Mouse (Mus musculus) stomach, embryonic 14.5 days (tissue): ENCODE measurements around the gene Plod1. TPM values are rescaled to one million over a fixed set of nuclear protein-coding genes. Genes with fewer than 3 reads are reported as not detected.
A peak's percentile ranks its signal among the peaks of the same experiment; 100 is the strongest.

Source experiments
- ATAC-seq: fragments of 200-750 bp; cut with Nextera tagmentation; 2 replicates; pipeline ENCODE4 v1.8.0; 2017; ENCODE audit warnings: low read depth, moderate TSS enrichment; ENCODE audit not compliant: insufficient number of reproducible peaks, insufficient read depth, low FRiP score
- H3K27ac ChIP-seq: fragments of 300-500 bp; sonication (generic); 2 replicates; pipeline ENCODE4 v1.5.1; 2014; ENCODE audit warnings: mild to moderate bottlenecking, low read length, moderate library complexity, mixed read lengths
- H3K27me3 ChIP-seq: fragments of 300-500 bp; sonication (generic); 2 replicates; pipeline ENCODE4 v1.6.1; 2014; ENCODE audit warnings: low read length, control low read depth, mixed read lengths; ENCODE audit not compliant: control insufficient read depth, insufficient read depth
- H3K36me3 ChIP-seq: fragments of 300-500 bp; sonication (generic); 2 replicates; pipeline ENCODE4 v1.6.1; 2014; ENCODE audit warnings: mild to moderate bottlenecking, control low read depth, low read length, moderate library complexity, mixed read lengths; ENCODE audit not compliant: control insufficient read depth, insufficient read depth
- H3K4me1 ChIP-seq: fragments of 300-500 bp; sonication (generic); 2 replicates; pipeline ENCODE4 v1.6.1; 2014; ENCODE audit warnings: low read length, control low read depth, mixed read lengths; ENCODE audit not compliant: control insufficient read depth, insufficient read depth
- H3K4me2 ChIP-seq: fragments of 300-500 bp; sonication (generic); replicated peaks from 2 replicates; pipeline ENCODE4 v1.6.1; 2014; ENCODE audit warnings: low read depth, low read length, control low read depth
- H3K4me3 ChIP-seq: fragments of 300-500 bp; sonication (generic); 2 replicates; pipeline ENCODE4 v1.5.1; 2014; ENCODE audit warnings: low read depth, low read length, control low read depth
- H3K9ac ChIP-seq: fragments of 300-500 bp; sonication (generic); replicated peaks from 2 replicates; pipeline ENCODE4 v1.6.1; 2014; ENCODE audit warnings: low read depth, mild to moderate bottlenecking, control low read depth, low read length, moderate library complexity, mixed read lengths
- H3K9me3 ChIP-seq: fragments of 300-500 bp; sonication (generic); 2 replicates; pipeline ENCODE4 v1.6.1; 2016; ENCODE audit warnings: low read depth, low read length, control low read depth; ENCODE audit not compliant: control insufficient read depth
- WGBS: fragments of 180-500 bp; shearing (Covaris S2); extraction: QIAGEN DNeasy Blood & Tissue Kit; methylation state at CpG from one replicate; pipeline ENCODE4 v1.1.7; 2014; 5-methylcytosine and 5-hydroxymethylcytosine counted together
- polyA plus RNA-seq: library from polyadenylated mRNA; unstranded; fragments of >200 nt; fragmentation: Nextera tagmentation; extraction: Ambion mirVana; gene quantifications from 2 replicates; pipeline ENCODE4 v1.2.1, GENCODE M21; 2014

Gene Plod1
- polyA plus RNA-seq = 53.0 and 56.0 TPM in 2 replicates

- peaks cover 12% of the 10 kb centered on the region; the same call in 1 of the 2 replicates for H3K4me1 ChIP-seq
- H3K4me3 ChIP-seq = peak within 1 kb of the TSS; percentile 65
- ATAC-seq = peak; percentile 54
- WGBS = under 1% methylated on average over 51 of the region's 51 CpGs
- H3K9me3 ChIP-seq = no peaks in the 10 kb centered on the region
- peak within 1 kb of the TSS; percentile 80 for H3K4me2 ChIP-seq
- peak within 1 kb of the TSS; percentile 68 for H3K9ac ChIP-seq
- peak within 1 kb of the TSS; percentile 87 for H3K27ac ChIP-seq
- H3K36me3 ChIP-seq = no peaks in the 10 kb centered on the region
- no peaks in the 10 kb centered on the region for H3K27me3 ChIP-seq
Measured at GRCm38 (mm10) chr4:147936331-147936954, at the start of gene Plod1. Gene Plod1, minus strand, starts transcription at chr4:147936767.

- H3K9me3 ChIP-seq = no peaks in the 10 kb centered on the region
- H3K4me3 ChIP-seq = no peak within 1 kb of the TSS
- H3K4me1 ChIP-seq = no peaks in the 10 kb centered on the region
- H3K27me3 ChIP-seq = no peaks in the 10 kb centered on the region
- 31% methylated on average over 20 of the region's 20 CpGs for WGBS
- H3K27ac ChIP-seq = no peak within 1 kb of the TSS
- H3K36me3 ChIP-seq = no peaks in the 10 kb centered on the region
- 0 out of 2 replicates have a peak within 1 kb of the TSS, but pooled peaks have one; percentile 10 for H3K4me2 ChIP-seq
- no peak within 1 kb of the TSS for H3K9ac ChIP-seq
- ATAC-seq = peak; percentile 53; the same call in 1 of the 2 replicates
Measured at GRCm38 (mm10) chr4:147985205-147986132, 48.9 kb upstream of the Plod1 start, which contains the start of gene Nppb. Gene Nppb, plus strand, starts transcription at chr4:147985788.

- Histone ChIP-seq H3K4me1 (no peaks in the 10 kb centered on the region), H3K9me3 (no peaks in the 10 kb centered on the region; the same call in 1 of the 2 replicates), H3K9ac (no peak overlapping the region), H3K27me3 (no peaks in the 10 kb centered on the region), H3K4me3 (no peak overlapping the region), H3K36me3 (no peaks in the 10 kb centered on the region), H3K4me2 (no peak overlapping the region), H3K27ac (no peak overlapping the region)
- 77% methylated on average over 7 of the region's 7 CpGs for WGBS
- ATAC-seq = no peak
Measured at GRCm38 (mm10) chr4:147979441-147979860, 42.9 kb upstream of the Plod1 start.

- Histone ChIP-seq H3K4me1 (no peaks in the 10 kb centered on the region), H3K9ac (no peak overlapping the region), H3K36me3 (no peaks in the 10 kb centered on the region), H3K4me3 (no peak overlapping the region), H3K27me3 (no peaks in the 10 kb centered on the region), H3K9me3 (no peaks in the 10 kb centered on the region; the same call in 1 of the 2 replicates), H3K27ac (no peak overlapping the region), H3K4me2 (no peak overlapping the region)
- no peak for ATAC-seq
- WGBS = 94% methylated on average over 6 of the region's 6 CpGs
Measured at GRCm38 (mm10) chr4:147978391-147978790, 41.8 kb upstream of the Plod1 start.

- Histone ChIP-seq H3K4me3 (no peak overlapping the region), H3K9ac (no peak overlapping the region), H3K36me3 (no peaks in the 10 kb centered on the region), H3K4me1 (no peaks in the 10 kb centered on the region), H3K27me3 (no peaks in the 10 kb centered on the region), H3K4me2 (no peak overlapping the region), H3K9me3 (no peaks in the 10 kb centered on the region; the same call in 1 of the 2 replicates), H3K27ac (no peak overlapping the region)
- 74% methylated on average over 4 of the region's 4 CpGs for WGBS
- ATAC-seq = no peak
Measured at GRCm38 (mm10) chr4:147977726-147978125, 41.2 kb upstream of the Plod1 start.

- Histone ChIP-seq H3K27me3 (no peaks in the 10 kb centered on the region), H3K9me3 (no peaks in the 10 kb centered on the region; the same call in 1 of the 2 replicates), H3K27ac (no peak overlapping the region), H3K4me3 (no peak overlapping the region), H3K9ac (no peak overlapping the region), H3K4me1 (no peaks in the 10 kb centered on the region), H3K36me3 (no peaks in the 10 kb centered on the region), H3K4me2 (no peak overlapping the region)
- WGBS = 74% methylated on average over 3 of the region's 3 CpGs
- ATAC-seq = no peak
Measured at GRCm38 (mm10) chr4:147976237-147976636, 39.7 kb upstream of the Plod1 start.

GRCm38 (mm10) chr4:147969337-147969736 is 32.8 kb upstream of the Plod1 start:
- no peaks in the 10 kb centered on the region for H3K36me3 ChIP-seq
- WGBS = 36% methylated on average over 9 of the region's 9 CpGs
- no peaks in the 10 kb centered on the region for H3K27me3 ChIP-seq
- H3K4me2 ChIP-seq = no peak overlapping the region
- H3K4me1 ChIP-seq = no peaks in the 10 kb centered on the region
- no peak overlapping the region for H3K27ac ChIP-seq
- no peak overlapping the region for H3K9ac ChIP-seq
- no peak overlapping the region for H3K4me3 ChIP-seq
- no peak for ATAC-seq
- no peaks in the 10 kb centered on the region for H3K9me3 ChIP-seq

GRCm38 (mm10) chr4:147968816-147969215 is 32.2 kb upstream of the Plod1 start:
- 77% methylated on average over 2 of the region's 2 CpGs for WGBS
- ATAC-seq = no peak

More at GRCm38 (mm10) chr4:147968816-147969215, 32.2 kb upstream of the Plod1 start:
- Histone ChIP-seq H3K9ac (no peak overlapping the region), H3K9me3 (no peaks in the 10 kb centered on the region), H3K27ac (no peak overlapping the region), H3K4me3 (no peak overlapping the region), H3K27me3 (no peaks in the 10 kb centered on the region), H3K4me2 (no peak overlapping the region), H3K36me3 (no peaks in the 10 kb centered on the region), H3K4me1 (no peaks in the 10 kb centered on the region)
